Mouse (Mus musculus): ENCODE data around the gene Ireb2.

DNA sequence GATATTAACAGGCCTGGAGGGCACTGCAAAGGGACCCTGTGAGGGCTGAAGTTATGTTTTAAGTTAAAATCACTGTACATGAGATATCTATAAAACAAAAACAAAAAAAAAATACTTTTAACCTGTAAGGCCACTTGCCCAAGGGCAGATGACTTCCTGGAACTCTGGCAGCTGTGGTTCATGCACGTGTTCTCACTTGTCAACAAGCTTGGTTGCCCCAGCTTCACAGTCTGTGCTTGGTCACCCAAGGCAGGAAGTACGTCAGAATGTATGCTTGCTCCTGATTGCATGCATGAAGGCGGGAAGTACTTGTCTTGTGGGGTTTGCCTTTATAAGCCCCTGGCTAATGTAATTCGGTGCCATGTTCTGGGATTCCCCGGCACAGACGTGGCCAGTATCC, 19.7 kb upstream of the Ireb2 start:
- TF ChIP-seq MAFK (IDR thresholded peaks at IDR 0.05; ENCODE audit: insufficient read depth, low read depth, low read length) (no peak), CHD2 (IDR thresholded peaks at IDR 0.05; ENCODE audit: low read depth, low read length) (no peak)
